Mouse (Mus musculus) MEL (cell line): ENCODE data around the gene Gm49384. TPM values are rescaled to one million over a fixed set of nuclear protein-coding genes. Genes with fewer than 3 reads are reported as not detected.

ENCODE experiments used
- DNase-seq: peaks from one replicate; pipeline ENCODE4 v3.0.0; 2011; ENCODE audit warnings: low read depth, low spot score
- H3K27ac ChIP-seq: 2 replicates; pipeline ENCODE4 v1.5.1; 2012; ENCODE audit warnings: low read depth, mild to moderate bottlenecking, control low read depth, low read length, moderate library complexity; ENCODE audit not compliant: control insufficient read depth
- H3K27me3 ChIP-seq, 2 experiments: fragments of 150-350 bp in 1 of 2; sonication (generic) in 1 of 2; 2 replicates each; pipeline ENCODE4 v1.6.1; 2012; ENCODE audit warnings: low read length in 2 of 2, mild to moderate bottlenecking in 2 of 2, improper control_type of control experiment in 1 of 2, moderate library complexity in 1 of 2; ENCODE audit not compliant: insufficient read depth in 2 of 2, control insufficient read depth in 1 of 2
- H3K36me3 ChIP-seq, 2 experiments: 2 replicates each; pipeline ENCODE4 v1.6.1; 2012 to 2014; ENCODE audit warnings: low read length in 2 of 2, improper control_type of control experiment in 1 of 2, inconsistent platforms in 1 of 2, mild to moderate bottlenecking in 1 of 2; ENCODE audit not compliant: insufficient read depth in 2 of 2, control insufficient read depth in 1 of 2
- H3K4me1 ChIP-seq, 2 experiments: fragments of 150-350 bp in 1 of 2; sonication (generic) in 1 of 2; 2 replicates each; pipeline ENCODE4 v1.6.1; 2012; ENCODE audit warnings: low read length in 2 of 2, improper control_type of control experiment in 1 of 2, mild to moderate bottlenecking in 1 of 2; ENCODE audit not compliant: insufficient read depth in 2 of 2, control insufficient read depth in 1 of 2
- H3K4me3 ChIP-seq, 2 experiments: fragments of 150-350 bp in 1 of 2; sonication (generic) in 1 of 2; 2 replicates each; pipeline ENCODE4 v1.5.1; 2012; ENCODE audit warnings: low read depth in 2 of 2, low read length in 2 of 2, mild to moderate bottlenecking in 2 of 2, moderate library complexity in 2 of 2, control low read depth in 1 of 2, improper control_type of control experiment in 1 of 2; ENCODE audit not compliant: control insufficient read depth in 1 of 2, insufficient read depth in 1 of 2
- H3K79me2 ChIP-seq: 2 replicates; pipeline ENCODE4 v1.6.1; 2012; ENCODE audit warnings: mild to moderate bottlenecking, low read length, moderate library complexity; ENCODE audit not compliant: control insufficient read depth, poor library complexity, insufficient read depth
- H3K9ac ChIP-seq: 2 replicates; pipeline ENCODE4 v1.6.1; 2012; ENCODE audit warnings: low read depth, mild to moderate bottlenecking, control low read depth, low read length, moderate library complexity; ENCODE audit not compliant: control insufficient read depth, poor library complexity, severe bottlenecking
- H3K9me3 ChIP-seq: fragments of 150-350 bp; sonication (generic); replicated peaks from 2 replicates; pipeline ENCODE4 v1.6.1; 2012; ENCODE audit warnings: mild to moderate bottlenecking, low read length, improper control_type of control experiment, moderate library complexity; ENCODE audit not compliant: insufficient read depth
- CTCF ChIP-seq, 3 experiments: IDR thresholded peaks in 2 of 3; conservative IDR thresholded peaks in 1 of 3; 2 replicates each; pipeline ENCODE4 v1.5.1; 2011 to 2012; ENCODE audit warnings: low read length in 3 of 3, low read depth in 2 of 3, mild to moderate bottlenecking in 2 of 3, improper control_type of control experiment in 1 of 3, inconsistent platforms in 1 of 3, mixed read lengths in 1 of 3, moderate library complexity in 1 of 3; ENCODE audit not compliant: control insufficient read depth in 1 of 3, insufficient read depth in 1 of 3, poor library complexity in 1 of 3, severe bottlenecking in 1 of 3
- ELF1 ChIP-seq: IDR thresholded peaks from 2 replicates; pipeline ENCODE4 v1.6.1; 2014; ENCODE audit warnings: low read depth, mild to moderate bottlenecking, inconsistent platforms, low read length, improper control_type of control experiment, moderate library complexity
- GABPA ChIP-seq: IDR thresholded peaks from 2 replicates; pipeline ENCODE4 v1.6.1; 2012; ENCODE audit warnings: low read depth, mild to moderate bottlenecking, inconsistent platforms, low read length, improper control_type of control experiment, moderate library complexity
- KAT2A ChIP-seq: conservative IDR thresholded peaks from 2 replicates; pipeline ENCODE4 v1.6.1; 2012; ENCODE audit warnings: low read depth, low read length, improper control_type of control experiment, inconsistent platforms
- MXI1 ChIP-seq: IDR thresholded peaks from 2 replicates; pipeline ENCODE4 v1.6.1; 2011; ENCODE audit warnings: mild to moderate bottlenecking, low read depth, low read length, improper control_type of control experiment
- NELFE ChIP-seq: IDR thresholded peaks from 2 replicates; pipeline ENCODE4 v1.6.1; 2011; ENCODE audit warnings: low read depth, low read length, improper control_type of control experiment
- POLR2AphosphoS5 ChIP-seq: IDR thresholded peaks from 2 replicates; pipeline ENCODE4 v1.6.1; 2012; ENCODE audit warnings: low read depth, borderline replicate concordance, mild to moderate bottlenecking, inconsistent platforms, low read length, moderate library complexity, mixed read lengths
- SIN3A ChIP-seq: IDR thresholded peaks from 2 replicates; pipeline ENCODE4 v1.6.1; 2012; ENCODE audit warnings: low read length, improper control_type of control experiment, inconsistent platforms
- TAL1 ChIP-seq: IDR thresholded peaks from 2 replicates; pipeline ENCODE4 v1.6.1; 2012; ENCODE audit warnings: mild to moderate bottlenecking, inconsistent platforms, low read length, moderate library complexity, mixed read lengths
- TBP ChIP-seq: IDR thresholded peaks from 2 replicates; pipeline ENCODE4 v1.8.0; 2011; ENCODE audit warnings: low read depth, low read length, improper control_type of control experiment
- ZNF384 ChIP-seq: IDR thresholded peaks from 2 replicates; pipeline ENCODE4 v1.6.1; 2012; ENCODE audit warnings: low read depth, mild to moderate bottlenecking, inconsistent platforms, low read length, improper control_type of control experiment
- polyA plus RNA-seq, 2 experiments: library from polyadenylated mRNA; stranded (reverse) in 1 of 2; unstranded in 1 of 2; fragments of >175 nt in 1 of 2; fragments of >200 nt in 1 of 2; gene quantifications; 2 replicates each; pipeline versions ENCODE4 v1.2.1 to v1.2.4; 2012; ENCODE audit warnings: low replicate concordance in 2 of 2, low read depth in 1 of 2; ENCODE audit not compliant: insufficient read length in 2 of 2, insufficient read depth in 1 of 2, missing spikeins in 1 of 2
- total RNA-seq: library from RNA; depleted of rRNA; stranded (reverse); fragments of 300-350 nt; gene quantifications from 2 replicates; pipeline ENCODE4 v1.2.3, GENCODE M21; 2012

The Gm49384 gene
- total and polyA plus RNA-seq, 3 experiments: 26.2 to 28.5 TPM; not detected in 1

DNA sequence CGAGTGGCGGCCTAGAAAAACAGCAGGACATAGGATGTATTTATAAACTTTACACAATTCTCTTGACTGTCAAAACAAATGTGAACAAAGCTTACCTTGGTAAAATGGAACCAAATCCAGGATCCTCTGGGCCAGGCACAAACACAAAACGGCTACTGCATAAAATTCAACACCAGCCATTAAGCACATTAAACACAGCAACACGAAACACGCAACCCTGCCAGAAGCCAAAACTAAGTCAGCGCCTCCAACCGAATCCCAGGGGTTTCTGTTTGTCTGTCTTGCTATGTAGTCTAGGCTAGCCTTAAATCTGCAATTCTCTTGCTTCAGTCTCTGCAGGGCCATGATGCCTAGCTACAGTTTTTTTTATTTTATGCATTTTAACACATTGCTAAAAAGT, 3.9 kb upstream of the Gm49384 start (continued):
- no peak for TF ChIP-seq GABPA

DNA sequence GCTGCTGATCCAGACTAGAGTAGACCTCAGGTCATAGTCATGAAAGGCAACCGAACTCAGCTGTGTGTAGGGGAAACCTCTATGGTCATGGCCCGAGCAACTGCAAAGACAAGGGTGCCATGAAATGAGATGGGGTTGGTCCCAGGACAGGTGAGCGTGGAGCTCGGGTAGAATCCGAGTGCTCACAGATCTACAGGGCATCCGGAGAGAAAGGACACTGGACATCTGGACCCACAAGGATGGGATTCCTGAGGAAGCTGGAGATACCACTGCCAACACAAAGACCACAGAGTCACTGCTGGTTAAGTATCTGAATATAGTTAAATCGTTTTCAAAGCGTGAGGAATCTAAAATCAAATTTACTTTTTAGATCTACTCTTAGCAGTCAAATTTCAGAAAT, 3.3 kb upstream of the Gm49384 start:
- no peaks in the 10 kb centered on the region for H3K27me3 ChIP-seq
- no peaks in the 10 kb centered on the region for H3K4me1 ChIP-seq
- no peaks in the 10 kb centered on the region; a peak in 1 of 4 replicates for H3K36me3 ChIP-seq
- no peak overlapping the region for H3K27ac ChIP-seq
- H3K4me3 ChIP-seq: no peak overlapping the region
- H3K9ac ChIP-seq: no peak overlapping the region
- TF ChIP-seq SIN3A (no peak), ZNF384 (no peak), TBP (no peak), GABPA (no peak), TAL1 (no peak)
- H3K9me3 ChIP-seq: no peaks in the 10 kb centered on the region
- no peaks in the 10 kb centered on the region for H3K79me2 ChIP-seq
- DNase-seq: no peak

GRCm38 (mm10) chr12:69198985-69199384, 5.1 kb downstream of the Gm49384 start:
- no peaks in the 10 kb centered on the region for H3K9me3 ChIP-seq
- H3K4me3 ChIP-seq: peak overlapping the region in 1 of 2 experiments; percentile 89; a peak in 1 of 4 replicates
- H3K9ac ChIP-seq: no peak overlapping the region
- no peak overlapping the region for H3K27ac ChIP-seq
- peaks cover 9 to 25% of the 10 kb centered on the region in 2 experiments for H3K36me3 ChIP-seq
- peaks cover 43% of the 10 kb centered on the region for H3K79me2 ChIP-seq
- TF ChIP-seq TBP (no peak), NELFE (no peak)
- no peaks in the 10 kb centered on the region for H3K27me3 ChIP-seq
- H3K4me1 ChIP-seq: peaks cover 2 to 15% of the 10 kb centered on the region in 2 experiments
- DNase-seq: no peak

DNA sequence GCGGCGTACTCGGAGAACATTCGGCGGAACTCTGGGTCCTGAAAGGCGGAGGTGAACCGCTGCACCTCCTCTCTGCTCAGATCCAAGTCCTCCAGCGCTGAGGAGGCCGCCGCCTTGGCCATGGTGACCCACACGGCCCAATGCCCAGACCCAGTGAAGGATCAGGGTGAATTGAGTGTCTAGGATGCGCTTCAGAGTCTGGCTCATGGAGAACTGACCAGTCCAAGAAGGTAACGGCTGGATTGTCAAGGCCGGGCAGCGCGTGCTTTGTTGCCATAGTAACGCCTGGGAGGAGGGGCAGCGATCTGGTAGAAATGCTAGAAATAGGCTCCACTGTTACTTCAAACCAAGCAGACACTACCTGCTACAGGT, 5.9 kb downstream of the Gm49384 start, which contains the start of gene Dnaaf2:
Gene Dnaaf2, minus strand, starts transcription at position 266 of the 372 bp plus-strand sequence.
- DNase-seq: no peak
- Histone ChIP-seq H3K4me3 (peak within 1 kb of the TSS; percentile 68 to 89), H3K9me3 (no peaks in the 10 kb centered on the region), H3K27ac (peak within 1 kb of the TSS; percentile 57), H3K27me3 (no peaks in the 10 kb centered on the region), H3K9ac (peak within 1 kb of the TSS; percentile 72), H3K79me2 (peaks cover 45% of the 10 kb centered on the region)
- TF ChIP-seq CTCF (IDR thresholded peaks at IDR 0.05 in 2 of 3, conservative IDR thresholded peaks at IDR 0.05 in 1 of 3; ENCODE audit: control insufficient read depth in 1 of 3, insufficient read depth in 1 of 3, low read depth in 2 of 3, low read length in 3 of 3, poor library complexity in 1 of 3, severe bottlenecking in 1 of 3): no peak
- peak; percentile 97 for TF ChIP-seq SIN3A
- no peak for TF ChIP-seq ELF1
- no peak for TF ChIP-seq POLR2AphosphoS5
- TF ChIP-seq MXI1: peak; percentile 84
- TF ChIP-seq KAT2A: no peak
- TF ChIP-seq, all 39 proteins: peak for 2
- H3K36me3 ChIP-seq: peaks cover 12 to 28% of the 10 kb centered on the region in 2 experiments
- peaks cover 2 to 18% of the 10 kb centered on the region in 2 experiments for H3K4me1 ChIP-seq
